Mouse (Mus musculus) limb, embryonic 10.5 days (tissue): ENCODE measurements at regions not wholly inside any gene's neighbourhood (a gene's known extent, or its start where the extent isn't known, plus 50 kb on each side); places are given as distances from the start of the nearest gene placed in this dataset.
"Not testable (repeated sequence)": the region's sequence is repeated elsewhere in the genome, so short reads cannot be mapped to it uniquely, and the experiment has no call there.

Source experiments
- DNase-seq: peaks from one replicate; pipeline ENCODE4 v3.0.0-alpha.2; 2017; ENCODE audit warnings: low spot score
- H3K27ac ChIP-seq: fragments of 300-500 bp; sonication (generic); 2 replicates; pipeline ENCODE4 v1.5.1; 2016; ENCODE audit warnings: mild to moderate bottlenecking
- H3K27me3 ChIP-seq: fragments of 300-500 bp; sonication (generic); 2 replicates; pipeline ENCODE4 v1.6.1; 2016; ENCODE audit warnings: low read depth, mild to moderate bottlenecking; ENCODE audit not compliant: poor library complexity, severe bottlenecking
- H3K36me3 ChIP-seq: fragments of 300-500 bp; sonication (generic); 2 replicates; pipeline ENCODE4 v1.6.1; 2016; ENCODE audit warnings: mild to moderate bottlenecking, moderate library complexity
- H3K4me1 ChIP-seq: fragments of 300-500 bp; sonication (generic); 2 replicates; pipeline ENCODE4 v1.6.1; 2016
- H3K4me3 ChIP-seq: fragments of 300-500 bp; sonication (generic); 2 replicates; pipeline ENCODE4 v1.5.1; 2016; ENCODE audit warnings: mild to moderate bottlenecking, moderate library complexity
- H3K9me3 ChIP-seq: fragments of 300-500 bp; sonication (generic); replicated peaks from 2 replicates; pipeline ENCODE4 v1.6.1; 2016; ENCODE audit warnings: mild to moderate bottlenecking
- WGBS: fragments of 180-500 bp; shearing (Covaris S2); methylation state at CpG from one replicate; pipeline ENCODE4 v1.1.7; 2016; 5-methylcytosine and 5-hydroxymethylcytosine counted together

DNA sequence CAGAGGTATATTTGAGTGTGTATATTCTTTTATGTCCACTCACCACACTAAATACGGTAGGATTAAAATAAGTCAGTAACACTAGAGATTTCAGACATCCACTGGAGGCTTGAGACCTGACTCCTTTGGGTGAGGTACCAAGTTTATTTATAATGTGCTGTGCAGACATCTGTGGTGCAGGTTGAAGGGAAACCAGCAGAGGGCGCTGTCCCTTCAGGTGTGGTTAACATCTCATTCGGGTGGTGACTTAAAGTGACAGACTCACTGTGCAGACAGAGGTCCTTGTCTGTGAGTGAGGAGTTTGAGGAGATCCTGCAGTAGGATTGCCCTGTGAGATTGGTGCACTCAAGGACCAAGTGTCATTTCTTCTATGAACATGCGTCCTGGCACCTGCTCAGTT lies 632.5 kb downstream of the Dad1 start:
- not testable (repeated sequence) for H3K9me3 ChIP-seq, H3K4me1 ChIP-seq, H3K27me3 ChIP-seq, H3K27ac ChIP-seq, H3K4me3 ChIP-seq, DNase-seq, H3K36me3 ChIP-seq
- 60% methylated on average over 4 of the region's 4 CpGs for WGBS

DNA sequence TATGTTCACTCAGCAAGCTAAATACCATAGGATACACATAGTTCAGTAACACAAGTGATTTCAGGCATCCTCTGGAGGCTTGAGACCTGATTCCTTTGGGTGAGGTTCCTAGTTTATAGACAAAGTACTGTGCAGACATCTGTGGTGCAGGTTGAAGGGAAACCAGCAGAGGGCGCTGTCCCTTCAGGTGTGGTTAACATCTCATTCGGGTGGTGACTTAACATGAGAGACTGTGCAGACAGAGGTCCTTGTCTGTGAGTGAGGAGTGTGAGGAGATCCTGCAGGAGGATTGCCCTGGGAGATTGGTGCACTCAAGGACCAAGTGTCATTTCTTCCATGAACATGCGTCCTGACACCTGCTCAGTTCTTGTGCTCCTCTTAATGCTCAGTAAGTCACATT lies 637.8 kb downstream of the Dad1 start:
- H3K4me1 ChIP-seq, H3K4me3 ChIP-seq, H3K9me3 ChIP-seq, H3K27ac ChIP-seq, DNase-seq, H3K36me3 ChIP-seq, H3K27me3 ChIP-seq: not testable (repeated sequence)
- 48% methylated on average over 3 of the region's 3 CpGs for WGBS

DNA sequence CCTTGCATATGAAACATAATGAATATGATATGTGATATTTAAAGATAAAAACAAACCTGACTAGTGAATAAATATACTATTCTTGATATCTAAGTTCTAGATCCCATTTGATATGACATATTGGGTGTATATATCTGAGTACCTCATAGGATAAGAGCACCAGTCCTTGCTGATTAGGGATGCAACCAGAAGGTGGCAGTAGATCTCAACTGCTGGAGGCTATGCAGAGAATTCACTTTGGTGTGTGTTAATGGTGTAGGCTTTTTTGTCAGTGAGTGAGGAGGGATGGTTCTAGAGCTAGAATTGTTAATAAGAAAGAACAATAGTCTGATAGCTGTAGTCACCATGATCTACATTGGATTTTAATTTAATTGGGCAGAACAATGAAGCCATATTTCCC lies 639.6 kb downstream of the Dad1 start:
- no peaks in the 10 kb centered on the region for H3K9me3 ChIP-seq
- H3K4me1 ChIP-seq = no peaks in the 10 kb centered on the region
- no peaks in the 10 kb centered on the region for H3K27me3 ChIP-seq
- H3K4me3 ChIP-seq = no peak overlapping the region
- no peaks in the 10 kb centered on the region for H3K36me3 ChIP-seq
- no peak for DNase-seq
- H3K27ac ChIP-seq = no peak overlapping the region

DNA sequence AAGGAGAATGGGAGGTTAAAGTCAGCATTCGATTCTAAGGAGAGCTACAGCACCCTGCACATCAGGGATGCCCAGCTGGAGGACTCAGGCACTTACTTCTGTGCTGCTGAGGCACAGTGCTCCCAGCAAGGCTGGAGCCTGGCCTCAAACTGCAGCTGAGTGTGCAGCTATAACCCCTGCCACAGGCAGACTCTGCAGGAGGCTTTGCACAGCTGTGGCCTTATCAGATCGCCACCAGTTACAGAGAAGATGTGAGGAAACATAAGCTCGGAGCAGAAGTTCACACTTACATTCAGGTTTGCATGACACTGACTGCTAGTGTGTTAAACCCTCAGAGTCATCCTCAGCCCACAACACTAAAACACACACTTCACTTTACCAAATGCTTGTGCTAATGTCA lies 654.6 kb downstream of the Dad1 start:
- H3K36me3 ChIP-seq, H3K27me3 ChIP-seq, H3K4me3 ChIP-seq, H3K4me1 ChIP-seq, H3K9me3 ChIP-seq, DNase-seq, H3K27ac ChIP-seq: not testable (repeated sequence)
- 60% methylated on average over 3 of the region's 3 CpGs for WGBS

DNA sequence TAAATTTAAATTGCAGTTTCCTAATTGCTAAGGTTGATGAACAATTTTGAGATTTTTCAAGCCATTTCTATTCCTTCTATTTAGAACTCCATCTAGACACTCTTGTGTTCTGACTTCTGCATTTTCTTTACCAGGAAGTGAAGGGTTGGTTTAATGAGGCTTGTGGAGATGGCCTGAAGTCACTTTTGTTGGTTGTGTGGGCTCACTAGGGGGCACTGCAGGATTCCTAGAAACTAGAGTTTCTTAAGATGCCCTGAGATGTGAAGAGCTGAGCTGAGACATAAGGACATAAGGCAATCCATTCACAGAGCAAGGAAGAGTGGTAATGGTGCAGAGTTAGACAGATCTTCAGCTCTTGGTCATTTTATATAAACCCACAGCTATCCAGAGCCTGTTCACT lies 656.6 kb downstream of the Dad1 start:
- H3K27ac ChIP-seq, H3K27me3 ChIP-seq, H3K4me3 ChIP-seq: not testable (repeated sequence)

DNA sequence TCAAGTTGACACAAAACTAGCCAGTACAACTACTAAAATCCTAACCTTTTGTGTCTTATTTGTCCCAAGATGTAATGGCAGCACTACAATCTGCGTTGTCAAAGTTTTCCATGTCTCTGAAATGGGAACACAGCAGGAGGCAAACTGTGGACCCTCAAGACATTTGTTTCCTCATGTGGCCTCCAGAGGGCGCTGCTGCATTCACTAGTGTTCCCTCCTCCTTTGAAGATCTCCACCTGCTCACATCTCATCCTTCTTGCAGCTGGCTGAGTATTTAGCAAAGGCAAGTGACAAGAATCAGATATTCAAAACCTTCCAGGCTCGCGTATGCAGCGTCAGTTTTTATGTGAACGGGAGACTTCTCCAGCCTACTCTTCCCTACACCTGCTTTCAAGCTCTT lies 663.3 kb downstream of the Dad1 start:
- WGBS = 41% methylated on average over 6 of the region's 6 CpGs
- not testable (repeated sequence) for H3K4me3 ChIP-seq, DNase-seq, H3K27me3 ChIP-seq, H3K36me3 ChIP-seq, H3K9me3 ChIP-seq, H3K4me1 ChIP-seq, H3K27ac ChIP-seq

More for the DNA sequence above, 656.6 kb downstream of the Dad1 start:
- not testable (repeated sequence) for H3K36me3 ChIP-seq, H3K4me1 ChIP-seq, DNase-seq, H3K9me3 ChIP-seq

DNA sequence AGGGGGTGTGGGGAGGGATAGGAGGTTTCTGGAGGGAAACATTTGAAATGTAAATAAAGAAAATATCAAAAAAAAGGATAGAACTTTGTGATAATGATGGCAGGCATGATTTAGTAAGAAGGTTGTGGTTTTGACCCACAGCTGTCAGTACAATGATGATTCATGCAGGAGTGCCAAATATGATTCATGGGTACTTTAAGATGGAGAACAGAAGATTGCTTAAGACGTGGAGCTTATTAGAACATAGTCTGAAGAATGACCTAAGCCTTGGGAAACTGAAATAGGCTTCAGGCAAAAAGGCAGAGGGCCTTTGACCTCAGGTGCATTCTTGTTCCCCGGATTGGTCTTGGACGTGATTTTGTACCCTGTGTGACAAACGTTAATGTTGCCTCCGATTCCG lies 671.4 kb downstream of the Dad1 start:
- WGBS = 90% methylated on average over 6 of the region's 6 CpGs
- not testable (repeated sequence) for H3K4me1 ChIP-seq, DNase-seq

DNA sequence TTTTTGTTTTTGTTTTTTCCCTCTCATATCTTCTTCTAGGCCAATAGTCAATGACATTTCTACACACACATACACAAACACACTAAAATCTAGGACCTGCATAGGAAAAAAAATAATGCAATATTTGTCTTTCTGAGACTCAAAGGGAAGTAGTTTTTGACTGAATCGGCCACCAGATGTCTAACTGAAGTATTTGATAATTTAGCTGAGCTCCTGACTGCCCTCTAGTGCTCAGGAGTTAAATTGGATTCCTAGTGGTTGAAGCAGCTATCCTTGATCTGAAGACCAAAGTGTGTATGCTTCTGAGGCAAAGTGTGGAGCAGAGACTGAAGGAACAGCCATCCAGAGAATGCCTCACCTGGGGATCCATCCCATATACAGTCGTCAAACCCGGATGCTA lies 672.2 kb downstream of the Dad1 start:
- not testable (repeated sequence) for H3K36me3 ChIP-seq, DNase-seq, H3K27me3 ChIP-seq, H3K9me3 ChIP-seq, H3K4me1 ChIP-seq, H3K4me3 ChIP-seq, H3K27ac ChIP-seq
- WGBS = 52% methylated on average over 3 of the region's 3 CpGs

More for the DNA sequence above, 671.4 kb downstream of the Dad1 start:
- H3K27ac ChIP-seq, H3K9me3 ChIP-seq, H3K36me3 ChIP-seq, H3K27me3 ChIP-seq, H3K4me3 ChIP-seq: not testable (repeated sequence)

DNA sequence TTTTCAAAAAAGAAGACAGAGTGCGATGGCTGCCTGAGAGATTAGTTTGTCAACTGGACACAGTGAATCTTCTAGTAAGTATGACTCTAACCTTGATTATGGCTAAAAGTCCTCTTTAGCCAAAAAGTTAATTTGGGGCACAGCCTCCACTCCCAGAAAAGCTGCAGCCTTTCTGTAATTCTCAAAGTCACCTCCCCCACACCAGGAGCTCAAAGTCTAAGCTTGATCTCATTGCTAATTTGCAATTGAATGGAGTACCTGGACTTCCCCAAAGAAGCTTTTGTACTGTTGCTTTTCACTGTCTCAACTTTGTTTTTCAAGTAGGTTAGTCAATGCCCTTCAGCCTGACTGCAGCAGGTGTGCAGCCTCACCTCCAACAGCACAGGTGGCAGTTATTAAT lies 677.0 kb downstream of the Dad1 start:
- not testable (repeated sequence) for H3K36me3 ChIP-seq, H3K4me1 ChIP-seq, DNase-seq, H3K27ac ChIP-seq, H3K4me3 ChIP-seq, H3K27me3 ChIP-seq, H3K9me3 ChIP-seq
- WGBS = 95% methylated on average over 1 of the region's 1 CpGs

DNA sequence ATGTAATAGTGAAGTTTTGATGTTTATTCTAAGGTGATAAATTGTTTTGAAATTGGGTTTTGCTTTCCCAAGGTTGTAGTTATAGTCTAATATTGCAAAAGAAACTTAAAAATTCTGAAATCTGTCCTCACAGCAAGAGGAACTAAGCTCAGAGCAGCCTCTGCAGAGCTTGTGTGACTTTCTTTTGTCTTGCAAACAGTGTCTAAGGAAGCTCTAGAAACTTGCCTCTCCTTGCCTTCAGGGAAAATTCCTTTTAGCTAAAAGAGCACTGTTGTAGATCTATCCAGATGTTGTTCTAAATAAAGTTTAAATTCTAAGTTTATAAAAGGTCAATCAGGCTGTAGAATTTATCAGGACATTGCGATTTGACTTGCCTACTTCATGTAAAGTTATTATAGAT lies 681.2 kb downstream of the Dad1 start:
- not testable (repeated sequence) for DNase-seq, H3K4me1 ChIP-seq, H3K36me3 ChIP-seq, H3K4me3 ChIP-seq, H3K27ac ChIP-seq, H3K9me3 ChIP-seq, H3K27me3 ChIP-seq
- WGBS = 93% methylated on average over 1 of the region's 1 CpGs

DNA sequence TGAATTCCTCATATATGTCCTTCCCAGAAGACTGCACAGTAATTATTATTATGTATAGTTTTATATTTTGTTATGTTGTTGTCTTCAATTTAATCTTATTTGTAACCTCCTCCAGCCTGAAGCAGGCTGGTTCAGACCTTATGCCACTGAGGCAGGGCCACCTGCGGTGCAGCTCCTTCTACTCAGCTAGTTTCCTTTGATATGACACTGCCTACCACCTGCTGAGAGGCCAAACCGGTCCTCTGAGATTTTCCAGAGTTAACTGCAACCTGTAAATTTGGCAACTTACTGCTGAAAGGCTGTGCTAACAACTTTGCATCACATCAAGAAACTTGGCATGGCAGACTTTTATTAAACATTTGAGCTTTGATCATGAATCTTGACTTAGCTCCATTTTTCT lies 691.3 kb downstream of the Dad1 start:
- 46% methylated on average over 2 of the region's 2 CpGs for WGBS
- Histone ChIP-seq H3K36me3 (no peaks in the 10 kb centered on the region), H3K27ac (no peak overlapping the region), H3K4me1 (no peaks in the 10 kb centered on the region), H3K9me3 (no peaks in the 10 kb centered on the region), H3K4me3 (no peak overlapping the region), H3K27me3 (no peaks in the 10 kb centered on the region)
- no peak for DNase-seq

DNA sequence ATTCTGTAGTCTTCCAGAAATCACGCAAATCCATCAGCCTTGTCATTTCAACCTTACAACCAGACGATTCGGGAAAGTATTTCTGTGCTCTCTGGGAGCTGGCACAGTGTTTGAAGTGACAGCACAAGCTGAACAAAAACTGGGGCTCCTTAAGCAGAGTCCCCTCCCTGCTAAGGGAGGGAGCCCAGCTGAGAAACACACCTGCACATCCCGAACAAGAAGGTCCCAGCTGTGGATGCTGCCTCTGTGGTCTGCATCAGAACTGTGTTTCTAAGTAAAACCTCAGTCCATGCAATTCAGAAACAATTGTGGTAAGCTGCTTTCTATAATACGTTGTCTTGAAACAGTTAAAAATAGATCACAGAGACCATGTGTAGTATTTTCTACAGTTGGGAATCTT lies 693.8 kb downstream of the Dad1 start:
- H3K4me3 ChIP-seq, H3K9me3 ChIP-seq, DNase-seq, H3K36me3 ChIP-seq, H3K4me1 ChIP-seq, H3K27ac ChIP-seq, H3K27me3 ChIP-seq: not testable (repeated sequence)
- 86% methylated on average over 5 of the region's 5 CpGs for WGBS

DNA sequence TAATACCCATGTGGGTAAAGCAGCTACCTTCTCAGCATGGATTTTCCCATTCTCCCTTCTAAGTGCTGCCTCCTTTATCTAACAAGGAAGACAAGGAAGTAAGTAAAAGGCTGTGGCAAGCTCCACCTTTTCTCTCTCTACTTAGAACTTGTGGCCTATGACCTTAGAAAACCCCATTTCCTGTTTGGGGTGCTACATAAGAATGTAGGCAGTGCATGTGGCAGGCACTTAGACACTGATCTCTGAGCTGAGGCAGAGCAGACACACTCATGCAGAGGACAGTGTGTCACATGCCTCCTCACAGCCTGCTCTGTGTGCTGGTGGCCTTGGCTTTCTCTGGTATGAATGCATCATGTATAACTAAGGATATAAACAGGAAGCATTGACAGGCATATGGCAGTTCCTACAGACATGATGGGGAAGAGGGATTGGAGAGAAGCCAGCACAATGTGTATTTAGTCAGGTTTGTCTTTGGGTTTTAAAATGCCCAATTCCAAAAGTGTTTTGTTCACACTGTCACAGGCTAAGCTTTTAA lies 694.5 kb downstream of the Dad1 start:
- H3K4me3 ChIP-seq, H3K9me3 ChIP-seq, H3K4me1 ChIP-seq, H3K27ac ChIP-seq, H3K36me3 ChIP-seq, H3K27me3 ChIP-seq, DNase-seq: not testable (repeated sequence)

DNA sequence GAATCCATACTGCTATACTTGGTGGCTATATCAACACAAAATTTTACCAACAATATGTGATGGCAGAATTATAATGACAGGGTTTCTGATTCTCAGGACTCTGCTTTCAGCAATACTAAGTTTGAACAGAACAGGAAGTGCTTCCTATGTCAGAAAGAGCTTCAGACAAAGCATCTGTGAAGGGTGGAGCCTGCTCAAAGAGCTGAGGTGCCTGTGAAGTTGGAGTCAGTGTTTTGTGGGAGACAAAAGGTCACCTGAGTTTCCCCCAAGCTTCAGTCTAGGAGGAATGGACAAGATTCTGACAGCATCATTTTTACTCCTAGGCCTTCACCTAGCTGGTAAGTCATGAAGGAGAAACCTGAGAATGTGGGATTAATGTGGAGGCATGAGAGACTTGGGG lies 700.1 kb downstream of the Dad1 start:
- H3K4me3 ChIP-seq = no peak overlapping the region
- no peaks in the 10 kb centered on the region for H3K36me3 ChIP-seq
- H3K27me3 ChIP-seq = no peaks in the 10 kb centered on the region
- H3K27ac ChIP-seq = no peak overlapping the region
- no peaks in the 10 kb centered on the region for H3K4me1 ChIP-seq
- no peak for DNase-seq
- no peaks in the 10 kb centered on the region for H3K9me3 ChIP-seq

DNA sequence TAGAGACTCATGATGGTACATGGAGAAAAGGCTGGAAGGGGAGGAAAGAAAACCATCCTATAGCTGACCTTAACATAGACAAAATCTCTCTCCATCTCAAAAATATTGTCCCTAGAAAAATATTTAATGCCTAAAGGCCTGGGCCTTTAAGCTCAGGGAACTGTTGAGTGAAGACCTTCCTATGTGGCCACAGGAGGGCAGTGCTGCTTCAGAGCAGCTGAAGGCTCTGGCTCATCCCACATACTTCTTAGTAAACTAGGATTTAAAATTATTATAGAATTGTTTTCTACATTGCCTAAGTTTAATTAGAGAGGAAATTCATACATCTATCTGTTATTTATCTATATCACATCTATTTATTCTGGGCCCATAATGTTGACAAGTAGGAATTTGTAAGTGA lies 706.5 kb downstream of the Dad1 start:
- not testable (repeated sequence) for H3K27ac ChIP-seq, H3K4me1 ChIP-seq, H3K4me3 ChIP-seq, H3K9me3 ChIP-seq, DNase-seq, H3K36me3 ChIP-seq, H3K27me3 ChIP-seq
